Mouse (Mus musculus) ovary, postnatal 36 days (tissue): ENCODE data around the gene Gpbp1.

Experiments used
- DNase-seq: peaks from one replicate; pipeline ENCODE4 v3.0.0; 2022; ENCODE audit warnings: low spot score, mixed read lengths

The Gpbp1 gene

DNA sequence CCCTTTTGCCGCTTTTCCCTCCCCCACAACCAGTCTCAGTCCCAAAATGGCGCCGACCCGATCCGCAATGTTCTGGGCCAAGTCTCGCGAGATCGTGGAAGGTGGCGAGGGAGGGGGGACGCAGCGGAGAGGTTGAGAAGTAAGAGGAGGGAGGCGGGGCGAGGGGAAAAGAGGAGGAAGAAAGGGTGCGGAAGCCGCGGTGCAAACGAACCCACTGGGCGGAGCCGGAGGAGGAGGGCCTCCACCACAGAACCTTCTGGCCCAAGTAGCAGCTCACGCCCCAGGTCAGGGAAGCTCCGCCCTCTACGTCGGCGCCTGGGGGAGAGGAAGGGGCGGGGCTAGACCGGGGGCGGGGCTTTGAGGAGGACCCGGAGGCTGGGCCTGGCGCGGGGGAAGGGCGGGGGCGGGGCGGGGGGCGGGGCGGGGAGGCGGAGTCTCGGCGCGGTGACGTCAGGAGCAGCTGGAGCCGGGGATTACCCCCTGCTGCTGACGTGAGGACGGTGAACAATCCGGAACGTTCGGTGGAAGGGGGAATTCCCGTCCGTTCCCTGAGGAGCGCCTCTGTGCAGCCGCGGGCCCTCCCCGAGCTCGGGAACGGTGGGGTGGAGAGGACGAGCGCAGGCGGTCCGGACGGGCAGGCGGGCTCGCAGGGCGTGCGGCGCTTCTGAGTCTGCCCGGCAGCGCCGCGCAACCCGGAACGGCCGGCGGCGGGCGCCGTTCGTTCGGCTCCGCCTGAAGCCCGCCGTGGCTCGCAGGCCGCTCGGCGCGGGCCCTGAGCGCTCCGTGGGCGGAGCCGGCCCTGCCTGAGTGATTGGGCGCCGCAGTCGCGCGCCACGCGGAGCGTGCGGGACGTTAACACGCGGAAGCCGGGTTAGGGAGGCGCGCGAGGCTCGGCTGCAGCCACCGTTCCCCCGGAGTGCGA, at the start of gene Gpbp1:
Gpbp1 (minus strand) TSS at position 310 of the 922 bp plus-strand sequence.
- peak; percentile 99 for DNase-seq

DNA sequence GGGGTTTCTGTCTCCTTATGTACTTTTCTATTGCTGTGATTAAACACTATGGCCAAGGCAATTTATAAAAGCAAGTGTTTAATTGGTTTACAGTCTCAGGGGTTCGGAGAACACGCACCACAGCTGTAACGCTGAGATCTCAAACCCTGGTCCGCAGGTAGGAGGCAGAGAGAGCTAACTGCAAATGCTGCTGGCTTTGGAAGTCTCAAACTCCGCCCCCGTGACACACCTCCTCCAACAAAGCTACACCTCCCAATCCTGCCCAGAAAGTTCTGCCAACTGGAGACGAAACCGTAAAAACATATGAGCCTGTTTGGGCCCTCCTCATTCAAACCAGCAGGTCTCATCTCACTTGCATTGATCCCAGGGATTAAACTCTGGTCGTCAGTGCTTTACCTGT, 47.8 kb upstream of the Gpbp1 start:
- no peak for DNase-seq

DNA sequence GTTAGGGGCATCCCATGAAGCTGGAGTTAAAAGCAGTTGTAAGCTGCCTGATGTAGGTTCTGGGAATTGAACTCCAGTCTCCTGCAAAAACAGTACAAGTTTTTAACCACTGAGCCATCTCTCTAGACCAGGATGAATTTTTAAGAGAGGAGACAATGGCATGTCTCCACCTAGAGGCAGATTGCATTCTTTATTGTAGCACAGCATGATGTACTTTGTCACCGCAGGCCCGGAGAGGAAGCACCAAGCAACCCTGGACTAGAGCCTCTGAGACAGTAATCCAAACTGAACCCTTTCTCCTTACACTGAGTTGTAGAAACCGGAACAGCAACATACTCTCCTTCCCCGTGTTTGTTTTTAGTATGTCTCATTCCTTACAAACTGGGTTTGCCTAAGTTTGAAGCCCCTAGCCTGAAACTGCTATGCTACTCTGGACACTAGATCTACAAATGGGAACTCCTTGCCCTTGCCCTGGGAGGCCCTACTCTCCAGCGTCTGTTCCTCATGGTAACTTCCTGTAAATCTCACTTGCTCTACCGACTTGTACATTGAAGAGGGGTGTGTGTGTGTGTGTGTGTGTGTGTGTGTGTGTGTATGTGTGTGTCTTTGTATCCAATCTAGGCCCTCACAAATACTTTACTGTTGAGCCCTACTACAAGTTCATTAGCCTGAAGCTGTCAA, 46.4 kb upstream of the Gpbp1 start:
- no peak for DNase-seq

DNA sequence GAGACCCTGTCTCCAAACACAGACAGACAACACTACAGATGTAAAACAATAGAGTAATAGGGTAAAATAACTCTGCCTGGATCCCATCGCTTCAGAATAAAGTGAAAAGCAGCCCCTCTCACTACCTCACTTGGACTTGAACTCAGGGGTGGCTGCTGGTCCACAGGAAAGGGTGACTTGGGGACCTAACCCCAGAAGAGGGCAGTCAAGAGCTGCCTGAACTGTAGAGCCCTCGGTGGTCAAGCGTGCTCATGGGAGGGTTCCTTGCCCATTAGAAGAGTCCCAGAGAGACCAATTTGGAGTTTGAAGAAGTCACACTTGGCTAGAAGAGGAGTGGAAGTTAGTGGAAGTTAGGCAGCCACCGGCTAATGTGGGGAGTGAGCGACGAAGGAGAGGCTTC, 44.2 kb upstream of the Gpbp1 start:
- DNase-seq = no peak

DNA sequence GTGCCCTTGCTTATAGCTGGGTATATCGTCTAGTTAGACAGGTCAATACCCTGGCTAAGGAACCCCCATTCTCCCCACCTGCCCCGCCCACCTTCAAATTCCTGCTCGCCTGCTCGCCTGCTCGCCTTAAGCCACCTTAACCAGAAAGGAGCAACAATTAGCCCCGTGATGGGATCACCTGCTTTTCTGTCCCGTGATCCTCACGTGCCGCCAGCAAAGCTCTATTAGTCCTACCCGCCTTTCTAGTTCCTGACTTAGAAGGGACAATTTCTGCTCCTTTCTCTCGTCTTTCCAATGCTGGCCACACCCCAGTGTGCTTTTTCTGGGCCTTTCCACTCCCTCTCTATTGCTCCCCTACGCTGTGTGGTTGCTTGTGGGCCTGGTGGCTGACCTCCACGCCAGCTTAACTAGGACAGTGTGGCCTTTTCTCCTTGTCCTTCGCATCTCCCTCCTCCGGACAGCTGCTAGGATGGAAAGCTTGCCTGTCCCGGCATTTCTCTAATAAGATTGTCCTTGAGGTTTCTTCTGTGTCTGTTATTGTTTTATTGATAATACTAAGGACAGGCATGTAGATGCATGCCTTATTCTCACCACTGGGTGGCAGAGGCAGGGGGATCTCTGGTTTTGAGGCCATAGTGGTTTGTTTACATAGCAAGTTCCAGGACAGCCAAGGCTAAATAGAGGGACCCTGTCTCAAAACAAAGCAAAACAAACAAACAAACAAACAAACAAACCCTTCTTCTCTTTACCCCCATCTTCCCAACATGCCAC, 42.5 kb upstream of the Gpbp1 start:
- no peak for DNase-seq

DNA sequence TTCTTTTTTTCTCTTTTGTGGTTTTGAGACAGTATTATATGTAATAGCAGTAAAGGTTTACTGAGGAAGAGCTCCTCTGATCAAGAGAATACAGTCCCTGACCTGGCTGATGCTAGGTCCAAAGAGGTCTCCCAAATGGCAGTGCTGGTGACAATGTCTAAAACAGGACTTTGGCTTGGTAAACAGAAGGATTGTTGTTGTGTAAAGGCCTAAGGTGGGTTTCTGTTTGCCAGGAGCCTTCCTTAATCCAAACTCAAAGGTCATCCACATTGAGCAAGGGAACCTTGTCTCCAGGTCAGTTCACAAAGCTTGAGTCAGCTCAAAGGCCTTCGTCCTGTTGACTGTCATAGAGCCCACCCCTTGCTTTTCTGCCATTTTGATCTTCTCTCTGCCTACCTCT, 41.8 kb upstream of the Gpbp1 start:
- DNase-seq = no peak

DNA sequence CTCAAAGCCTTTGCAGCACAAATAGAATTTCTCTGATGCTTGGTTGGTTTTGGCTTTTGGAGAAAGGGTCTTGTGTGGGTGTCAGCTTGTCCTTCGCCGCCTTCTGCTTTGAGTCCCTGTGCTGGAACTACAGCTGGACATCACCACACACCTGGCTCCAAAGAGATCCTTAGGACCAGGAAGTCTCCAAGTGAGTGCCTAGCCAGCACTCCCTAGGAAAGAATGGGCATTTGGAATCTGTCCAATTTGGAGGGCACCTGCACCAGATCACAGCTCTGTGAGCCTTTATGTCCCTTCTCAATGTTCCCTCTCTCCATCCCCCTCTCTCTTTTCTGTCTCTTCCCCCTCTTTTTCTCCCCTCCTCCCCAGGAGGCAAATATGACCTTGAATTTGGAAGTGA, 34.4 kb upstream of the Gpbp1 start:
- DNase-seq = no peak

DNA sequence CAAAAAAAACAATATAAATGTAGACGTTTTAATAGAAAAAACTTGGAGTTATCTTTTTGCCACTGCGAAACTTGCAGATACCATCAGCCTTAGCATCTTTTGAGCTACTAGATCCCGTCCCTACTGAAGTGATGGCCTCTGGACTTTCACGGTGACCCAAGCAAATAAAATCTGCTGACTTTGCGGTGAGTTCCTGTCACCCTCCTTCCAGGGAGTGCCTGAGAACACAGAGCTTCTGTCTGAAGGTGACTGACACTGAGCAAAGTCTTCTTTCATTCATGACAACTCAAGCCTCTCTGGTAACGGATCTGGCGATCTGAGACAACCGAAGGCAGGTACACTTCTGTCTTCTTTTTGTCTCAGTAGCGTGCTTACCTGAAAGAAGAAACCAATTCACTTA, 32.4 kb upstream of the Gpbp1 start:
- DNase-seq = no peak

DNA sequence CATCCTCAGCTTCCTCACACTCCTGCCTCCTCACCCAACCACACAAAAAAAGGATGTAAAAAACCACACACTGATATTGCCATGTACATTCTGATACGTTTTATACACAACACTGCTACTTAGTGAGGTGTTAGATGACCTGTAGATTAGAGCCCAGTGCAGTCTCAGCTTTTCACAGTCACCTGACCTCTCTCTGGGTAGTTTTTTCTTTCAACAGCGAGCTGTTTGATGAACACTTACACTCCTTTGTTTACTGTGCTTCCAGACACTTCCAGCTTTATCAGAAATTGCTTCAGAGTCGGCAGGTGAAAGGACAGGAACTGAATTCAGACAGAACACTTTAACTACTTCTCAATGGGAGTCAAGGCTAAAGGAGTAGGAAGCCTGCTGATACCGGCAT, 30.5 kb upstream of the Gpbp1 start:
- DNase-seq = no peak

DNA sequence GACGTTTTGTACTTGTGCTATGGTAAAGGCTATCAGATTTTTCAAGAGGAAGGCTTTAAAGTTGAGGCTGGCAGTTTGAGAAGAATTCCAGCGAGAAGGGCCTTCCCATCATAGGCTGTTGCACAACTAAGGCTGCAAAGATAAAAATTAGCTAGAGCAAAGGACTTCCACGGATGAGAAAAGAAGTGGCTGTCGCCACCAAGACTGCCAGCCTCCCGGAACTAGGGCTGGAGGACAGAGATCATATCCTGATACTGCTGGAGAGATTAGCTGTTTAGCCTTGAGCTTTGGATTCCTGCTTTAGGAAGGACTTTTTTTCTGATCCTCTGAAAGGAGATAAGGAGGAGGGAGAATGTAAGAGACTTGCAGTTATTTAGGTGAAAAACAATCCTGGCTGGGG, 28.4 kb upstream of the Gpbp1 start:
- no peak for DNase-seq

DNA sequence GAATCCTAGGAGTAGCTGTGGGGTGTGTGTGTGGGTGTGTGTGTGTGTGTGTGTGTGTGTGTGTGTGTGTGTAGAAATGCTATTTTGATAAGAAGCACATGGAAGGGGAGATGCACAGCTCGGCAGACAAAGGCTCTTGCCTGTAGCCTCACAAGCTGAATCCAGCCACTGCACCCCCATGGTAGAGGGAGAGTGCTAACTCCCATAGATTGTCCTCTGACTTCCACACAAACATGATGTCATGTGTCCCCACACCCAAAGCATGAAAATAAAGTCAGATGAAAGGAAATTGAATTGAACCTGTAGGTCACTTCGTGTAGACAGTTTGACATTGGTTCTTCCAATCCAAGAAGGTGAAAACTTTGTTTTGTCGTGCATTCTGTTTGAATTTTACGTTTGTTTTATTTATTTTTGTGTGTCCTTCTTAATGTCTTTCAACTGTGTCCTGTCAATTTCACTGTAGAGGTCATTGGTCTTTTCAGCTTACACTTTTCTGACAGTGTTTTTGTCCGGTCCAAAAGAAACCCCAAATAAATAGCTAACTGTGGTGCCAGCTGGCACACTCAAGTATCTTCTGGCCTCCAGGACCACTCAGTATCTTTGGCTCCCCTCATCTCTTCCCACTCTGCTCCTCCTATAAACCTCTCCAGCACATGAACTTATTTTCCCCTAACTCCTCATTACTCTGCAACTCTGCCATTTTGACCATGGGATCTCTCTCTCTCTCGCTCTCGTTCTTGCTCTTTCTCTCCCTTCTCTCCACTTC, 26.7 kb upstream of the Gpbp1 start:
- no peak for DNase-seq

DNA sequence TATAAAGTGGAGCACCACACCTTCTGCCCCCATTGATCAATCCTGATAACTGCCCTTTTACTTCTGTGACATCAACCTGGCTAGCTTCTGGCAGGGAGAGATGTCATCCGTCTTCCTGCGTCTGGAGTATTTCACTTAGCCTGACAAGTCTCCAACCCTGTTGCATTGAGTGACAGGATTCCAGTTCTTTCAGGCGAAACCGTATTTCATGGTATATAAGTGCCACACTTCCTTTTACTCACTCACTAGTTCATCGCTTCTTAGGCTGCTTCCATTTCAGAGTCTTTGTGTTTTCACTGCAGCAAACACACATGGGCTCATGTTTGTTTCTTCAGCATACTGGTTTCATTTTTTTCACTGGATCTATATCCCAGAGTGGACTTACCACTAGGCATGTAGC, 19.5 kb upstream of the Gpbp1 start:
- DNase-seq = no peak

DNA sequence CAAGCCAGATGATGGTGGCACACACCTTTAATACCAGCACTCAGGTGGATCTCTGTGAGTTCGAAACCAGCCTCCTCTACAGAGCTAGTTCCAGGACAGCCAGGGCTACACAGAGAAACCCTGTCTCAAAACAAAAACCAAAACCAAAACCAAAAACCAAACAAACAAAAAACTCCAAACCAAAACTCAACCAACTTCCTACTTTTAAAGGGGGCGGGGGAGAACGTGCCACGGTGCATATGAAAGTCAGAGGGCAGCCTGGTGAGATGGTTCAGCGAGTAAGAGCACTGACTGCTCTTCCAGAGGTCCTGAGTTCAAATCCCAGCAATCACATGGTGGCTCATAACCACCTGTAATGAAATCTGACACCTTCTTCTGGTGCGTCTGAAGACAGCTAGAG, 18.7 kb upstream of the Gpbp1 start:
- no peak for DNase-seq

DNA sequence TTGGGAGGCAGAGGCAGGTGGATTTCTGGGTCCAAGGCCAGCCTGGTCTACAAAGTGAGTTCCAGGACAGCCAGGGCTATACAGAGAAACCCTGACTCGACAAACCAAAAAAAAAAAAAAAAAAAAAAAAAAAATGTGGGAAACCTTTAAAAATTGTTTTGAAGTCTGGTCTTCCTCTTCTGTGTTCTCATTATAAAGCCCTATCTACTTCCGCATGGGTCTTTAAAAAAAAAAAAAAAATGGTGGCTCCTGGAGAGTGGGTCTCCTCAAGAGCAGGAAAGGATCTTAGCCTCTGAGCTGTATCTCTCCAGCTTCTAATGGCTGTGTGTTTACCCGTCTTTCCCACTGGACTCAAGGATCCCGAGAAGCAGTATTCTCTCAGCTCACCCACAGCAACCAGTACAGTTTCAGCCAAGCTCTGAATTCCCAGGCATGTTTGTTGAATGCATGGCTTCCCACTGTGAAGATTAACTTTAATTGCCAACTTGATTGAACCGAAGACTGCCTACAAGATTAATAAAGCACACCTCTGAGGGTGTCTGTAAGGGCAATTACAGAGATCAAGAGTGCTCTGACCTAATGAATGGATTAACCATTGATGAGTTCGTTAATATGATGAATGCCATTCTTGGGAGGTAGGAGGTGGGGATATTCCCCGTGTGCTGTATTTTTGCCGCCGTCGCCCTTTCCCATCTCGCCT, 4.6 kb upstream of the Gpbp1 start:
- no peak for DNase-seq

DNA sequence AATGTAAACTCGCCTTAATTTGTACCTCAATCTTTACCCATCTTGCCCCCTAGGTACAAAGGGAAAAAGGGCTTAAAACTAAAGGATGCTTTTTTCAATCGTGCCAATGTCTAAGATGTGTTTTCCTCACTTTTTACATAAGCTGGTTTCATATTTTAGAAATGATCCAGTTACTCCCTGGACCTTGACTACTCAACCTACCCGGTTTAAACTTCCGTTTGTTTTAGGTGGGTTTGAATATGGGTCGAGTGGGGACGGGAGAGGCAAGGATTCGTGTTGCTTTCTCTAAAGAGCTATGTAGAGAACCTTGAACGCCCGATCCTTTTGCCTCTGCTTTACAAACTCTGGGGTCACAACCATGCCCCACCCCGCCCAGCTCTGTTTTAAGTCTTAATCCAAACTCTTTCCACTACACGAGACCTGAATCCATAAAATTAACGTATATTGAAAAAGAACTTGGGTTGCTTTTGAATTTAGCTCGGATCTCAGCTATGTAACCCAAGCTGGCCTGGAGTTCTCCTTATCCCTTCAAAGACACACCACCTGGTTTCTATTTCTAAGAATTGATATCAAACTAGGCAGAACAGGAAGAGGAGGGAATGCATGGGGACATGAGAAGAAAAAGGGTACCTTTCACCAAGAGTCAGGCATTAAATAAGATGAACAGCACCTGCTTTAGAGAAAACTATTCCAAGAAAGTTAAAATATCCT, 1.3 kb upstream of the Gpbp1 start:
- no peak for DNase-seq

DNA sequence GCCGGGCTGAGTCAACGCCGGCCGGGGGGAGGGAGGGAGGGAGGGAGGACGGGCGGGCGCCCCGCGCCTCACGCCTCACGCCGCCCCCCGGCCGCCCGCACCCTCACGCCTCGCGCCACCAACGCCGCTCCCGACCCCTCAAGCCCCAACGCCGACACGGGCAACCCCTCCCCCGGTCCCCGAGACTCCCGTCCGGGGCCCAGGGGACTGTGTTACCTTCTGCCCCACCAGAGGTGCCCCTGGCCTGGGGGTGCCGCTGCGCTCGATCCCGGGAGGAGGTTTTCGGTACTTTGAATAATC, 459 bp downstream of the Gpbp1 start:
- DNase-seq = no peak

DNA sequence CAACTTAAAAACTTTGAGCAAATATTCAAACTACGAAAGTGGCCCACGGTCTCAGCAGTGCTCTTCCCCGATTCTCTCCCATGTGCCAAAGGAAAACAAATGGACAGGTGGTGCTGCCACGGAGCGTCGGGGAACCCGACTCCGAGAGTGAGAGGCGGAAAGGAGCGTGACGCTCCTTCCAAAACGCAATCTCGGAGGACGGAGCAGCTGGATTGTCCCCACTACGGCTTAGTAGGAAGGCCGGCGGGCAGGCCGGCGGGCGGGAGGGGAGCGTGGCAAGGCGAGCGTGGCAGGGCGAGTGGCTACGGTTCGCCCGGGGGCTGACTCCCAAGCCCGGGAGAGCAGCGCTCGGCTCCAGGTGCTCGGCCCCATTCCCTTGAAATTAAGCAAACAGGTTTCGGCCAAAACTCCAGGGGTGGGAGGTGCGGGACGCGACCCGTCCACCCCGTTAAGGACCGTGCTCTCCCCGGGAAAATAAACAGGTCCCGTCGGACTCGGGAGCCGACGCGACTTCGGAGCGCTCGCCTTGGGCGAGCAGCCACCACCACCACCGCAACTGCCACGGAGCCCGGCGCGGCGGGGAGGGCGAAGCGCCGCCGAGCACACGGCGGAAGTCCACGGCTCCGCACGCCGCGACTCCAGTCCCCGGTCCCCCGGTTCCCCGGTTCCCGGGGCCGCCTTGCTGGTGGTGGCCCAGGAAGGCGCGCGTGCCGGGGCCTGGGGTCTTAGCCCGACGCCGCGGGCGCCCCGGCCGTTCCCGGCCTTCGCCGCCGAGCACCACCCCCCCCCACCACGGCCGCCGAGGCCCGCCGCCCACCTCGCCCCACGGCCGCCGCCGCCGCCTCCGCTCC, 1.0 kb downstream of the Gpbp1 start:
- DNase-seq = peak; percentile 46

DNA sequence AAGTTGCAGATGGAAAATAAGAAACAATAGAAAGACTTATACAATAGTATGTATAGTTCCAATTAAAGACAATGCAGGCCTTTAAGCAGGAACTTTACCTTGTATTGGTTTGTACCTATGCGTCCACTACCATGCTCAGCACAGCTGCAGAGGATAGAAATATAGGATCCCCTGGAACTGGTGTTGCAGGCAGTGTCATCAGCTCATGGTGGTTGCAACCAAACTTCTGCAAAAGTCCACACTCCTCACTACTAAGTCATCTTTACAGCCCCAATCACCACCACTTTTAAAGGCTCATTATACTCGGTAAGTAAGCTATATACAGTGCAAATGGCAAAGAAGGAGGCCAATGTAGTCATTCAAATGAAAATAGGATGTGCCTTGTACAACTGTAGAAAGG, 12.2 kb downstream of the Gpbp1 start:
- DNase-seq = no peak

DNA sequence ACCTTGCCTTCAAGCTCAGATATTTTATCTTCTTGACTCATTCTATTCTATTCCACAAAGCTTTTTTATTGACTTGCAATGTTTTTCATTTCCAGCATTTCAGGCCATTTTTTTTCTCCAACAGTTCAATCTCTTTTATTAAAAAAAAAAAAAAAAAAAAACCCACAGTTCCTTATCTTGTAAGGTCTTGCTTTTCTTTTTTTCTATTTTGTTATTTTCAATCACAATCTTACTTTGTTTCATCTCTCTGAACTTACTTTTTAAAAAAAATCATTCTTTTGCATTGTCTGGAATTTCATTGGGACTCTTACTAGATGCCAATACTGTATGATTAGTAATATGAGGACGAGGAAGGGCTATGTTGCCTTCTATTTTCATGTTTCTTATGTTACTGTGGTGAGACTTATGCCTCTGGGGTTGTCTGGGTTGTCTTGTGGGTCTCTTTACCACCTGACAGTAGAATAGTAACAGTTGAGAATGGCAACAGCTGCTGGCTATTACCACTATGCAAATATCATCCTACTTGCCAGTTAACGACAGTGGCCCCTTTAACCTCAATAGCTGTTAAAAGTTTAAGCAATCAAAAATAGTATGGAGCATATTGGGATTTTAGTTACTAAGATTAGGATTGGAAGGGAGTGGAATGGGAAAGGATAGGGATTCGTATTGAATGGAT, 19.2 kb downstream of the Gpbp1 start:
- no peak for DNase-seq
